Mouse (Mus musculus) small intestine, adult 2 months (tissue): ENCODE measurements around the gene Slc38a8.

Source experiments
- CTCF ChIP-seq: fragments of 200-500 bp; IDR thresholded peaks from 2 replicates; pipeline ENCODE4 v1.5.1; 2012; ENCODE audit warnings: low read depth, mild to moderate bottlenecking, control low read depth, inconsistent platforms, low read length, moderate library complexity, mixed read lengths; ENCODE audit not compliant: insufficient replicate concordance, insufficient read length; ENCODE audit errors: extremely low read depth
- POLR2A ChIP-seq: fragments of 200-500 bp; IDR thresholded peaks from 2 replicates; pipeline ENCODE4 v1.6.1; 2012; ENCODE audit warnings: low read depth, mild to moderate bottlenecking, control low read depth, inconsistent platforms, low read length, moderate library complexity

- TF ChIP-seq POLR2A (no peak), CTCF (no peak)
These were observed 48.6 kb downstream of the Slc38a8 start for GRCm38 (mm10) chr8:119452919-119453318.
